Mouse (Mus musculus) liver, postnatal 0 days (tissue): ENCODE measurements around the gene Il18rap. TPM values are rescaled to one million over a fixed set of nuclear protein-coding genes. Genes with fewer than 3 reads are reported as not detected.

Experiments used
- ATAC-seq: fragments of 200-750 bp; cut with Nextera tagmentation; 2 replicates; pipeline ENCODE4 v1.8.0; 2017; ENCODE audit warnings: mild to moderate bottlenecking, moderate library complexity
- DNase-seq: peaks from one replicate; pipeline ENCODE4 v3.0.0-alpha.2; 2016
- H3K27ac ChIP-seq: fragments of 300-500 bp; sonication (generic); 2 replicates; pipeline ENCODE4 v1.5.1; 2014; ENCODE audit warnings: antibody characterized with exemption, moderate library complexity, mild to moderate bottlenecking, low read depth
- H3K27me3 ChIP-seq: fragments of 300-500 bp; sonication (generic); 2 replicates; pipeline ENCODE4 v1.6.1; 2014; ENCODE audit warnings: low read length, control low read depth, mixed read lengths; ENCODE audit not compliant: insufficient read depth
- H3K36me3 ChIP-seq: fragments of 300-500 bp; sonication (generic); replicated peaks from 2 replicates; pipeline ENCODE4 v1.6.1; 2014; ENCODE audit warnings: mild to moderate bottlenecking, control low read depth, low read length, moderate library complexity, mixed read lengths; ENCODE audit not compliant: insufficient read depth
- H3K4me1 ChIP-seq: fragments of 300-500 bp; sonication (generic); 2 replicates; pipeline ENCODE4 v1.6.1; 2014; ENCODE audit warnings: antibody characterized with exemption, mild to moderate bottlenecking, control low read depth; ENCODE audit not compliant: insufficient read depth
- H3K4me2 ChIP-seq: fragments of 300-500 bp; sonication (generic); 2 replicates; pipeline ENCODE4 v1.6.1; 2014; ENCODE audit warnings: low read depth, mild to moderate bottlenecking, low read length, moderate library complexity, mixed read lengths
- H3K4me3 ChIP-seq: fragments of 300-500 bp; sonication (generic); 2 replicates; pipeline ENCODE4 v1.5.1; 2014; ENCODE audit warnings: low read depth, low read length
- H3K9ac ChIP-seq: fragments of 300-500 bp; sonication (generic); replicated peaks from 2 replicates; pipeline ENCODE4 v1.6.1; 2014; ENCODE audit warnings: mild to moderate bottlenecking, moderate library complexity
- H3K9me3 ChIP-seq: fragments of 300-500 bp; sonication (generic); 2 replicates; pipeline ENCODE4 v1.6.1; 2016; ENCODE audit warnings: mild to moderate bottlenecking, control low read depth, low read length, mixed read lengths
- CTCF ChIP-seq: sonication (generic); IDR thresholded peaks from 2 replicates; pipeline ENCODE4 v1.5.1; 2016; ENCODE audit warnings: antibody characterized with exemption, low read depth
- EP300 ChIP-seq: IDR thresholded peaks from 2 replicates; pipeline ENCODE4 v1.6.1; 2016; ENCODE audit warnings: antibody characterized with exemption, low read depth, mild to moderate bottlenecking
- WGBS: fragments of 180-500 bp; shearing (Covaris S2); extraction: QIAGEN DNeasy Blood & Tissue Kit; methylation state at CpG from one replicate; pipeline ENCODE4 v1.1.7; 2014; ENCODE audit not compliant: insufficient replicate concordance; 5-methylcytosine and 5-hydroxymethylcytosine counted together
- polyA plus RNA-seq: library from polyadenylated mRNA; unstranded; fragments of >200 nt; fragmentation: Nextera tagmentation; extraction: Ambion mirVana; gene quantifications from 2 replicates; pipeline ENCODE4 v1.2.1, GENCODE M21; 2015

Il18rap gene
- polyA plus RNA-seq, 1 experiment from 2014 or later, result 1.7 TPM

DNA sequence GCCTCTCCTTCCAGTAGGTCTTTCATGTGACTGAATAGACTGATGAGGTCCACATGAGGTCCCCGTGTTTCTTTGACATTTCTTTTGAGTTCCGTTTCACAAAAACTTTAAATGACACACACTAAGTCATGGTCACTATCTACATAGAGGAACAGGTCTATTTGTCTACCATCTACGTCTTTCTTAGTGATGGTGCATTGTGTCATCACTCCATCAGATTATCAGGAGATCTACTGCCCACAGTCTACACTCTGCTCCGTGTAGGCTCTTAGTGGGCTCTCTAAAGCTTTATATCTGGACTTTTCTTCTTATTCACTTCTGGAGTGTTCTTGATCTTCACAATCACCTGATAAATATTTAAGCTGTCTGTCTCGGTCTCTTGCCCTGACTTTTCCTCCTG lies 14.1 kb downstream of the Il18rap start:
- TF ChIP-seq CTCF (no peak), EP300 (no peak)
- 78% methylated on average over 5 of the region's 5 CpGs for WGBS
- Histone ChIP-seq H3K27ac (no peak overlapping the region), H3K9ac (no peak overlapping the region), H3K36me3 (no peaks in the 10 kb centered on the region), H3K4me3 (no peak overlapping the region), H3K4me2 (no peak overlapping the region), H3K4me1 (no peaks in the 10 kb centered on the region), H3K9me3 (no peaks in the 10 kb centered on the region), H3K27me3 (no peaks in the 10 kb centered on the region)
- DNase-seq, result no peak
- ATAC-seq, result no peak

DNA sequence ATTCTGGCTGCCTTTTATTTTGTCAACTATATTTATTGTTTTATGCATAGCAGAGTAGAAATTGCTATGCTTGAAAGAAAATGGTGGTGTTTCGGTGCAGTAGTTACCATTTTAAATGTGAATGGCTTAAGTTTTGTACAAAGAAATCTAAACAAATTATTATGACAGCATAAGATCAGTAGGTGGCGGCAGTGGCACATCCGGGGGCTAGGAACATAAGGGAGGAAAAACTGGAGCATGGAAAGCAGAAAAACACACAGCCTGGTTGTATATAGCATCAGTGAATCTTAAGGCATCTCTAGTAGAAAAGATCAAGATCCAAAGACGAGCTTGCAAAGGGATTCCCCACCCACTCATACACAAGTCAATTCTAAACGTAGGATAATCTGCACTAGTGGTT lies 22.4 kb downstream of the Il18rap start:
- no peak overlapping the region for H3K27ac ChIP-seq
- no peak overlapping the region for H3K4me3 ChIP-seq
- DNase-seq (no peak), ATAC-seq (no peak)
- no peaks in the 10 kb centered on the region for H3K4me1 ChIP-seq
- no peaks in the 10 kb centered on the region for H3K36me3 ChIP-seq
- H3K9ac ChIP-seq, result no peak overlapping the region
- WGBS, result 72% methylated on average over 5 of the region's 5 CpGs
- TF ChIP-seq EP300 (no peak), CTCF (no peak; the same call in 1 of the 2 replicates)
- H3K9me3 ChIP-seq, result no peaks in the 10 kb centered on the region
- no peaks in the 10 kb centered on the region for H3K27me3 ChIP-seq
- H3K4me2 ChIP-seq, result no peak overlapping the region

DNA sequence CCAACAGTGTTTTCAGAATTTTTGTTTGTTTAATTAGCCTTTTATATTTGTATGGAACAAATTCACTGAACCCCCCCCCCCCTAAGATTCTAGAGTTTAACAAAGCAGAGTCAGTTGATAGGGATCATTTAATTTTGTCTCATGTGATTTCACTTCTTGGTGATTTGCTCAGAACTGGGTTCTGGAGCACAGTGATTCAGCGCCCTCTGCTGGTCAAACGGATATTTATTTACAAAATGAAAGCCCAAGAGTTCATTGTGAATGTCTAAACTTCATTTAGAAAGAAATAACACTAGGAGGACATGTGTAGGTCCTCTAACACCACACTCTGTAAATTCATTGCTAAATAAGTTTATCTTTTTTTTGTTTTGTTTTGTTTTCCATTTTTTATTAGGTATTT lies 29.5 kb downstream of the Il18rap start:
- H3K27me3 ChIP-seq, result no peaks in the 10 kb centered on the region
- no peak for ATAC-seq
- H3K4me1 ChIP-seq, result no peaks in the 10 kb centered on the region
- no peak overlapping the region for H3K4me3 ChIP-seq
- H3K27ac ChIP-seq, result no peak overlapping the region
- WGBS, result 1% methylated on average over 2 of the region's 2 CpGs
- no peaks in the 10 kb centered on the region for H3K9me3 ChIP-seq
- DNase-seq, result peak; percentile 62
- H3K9ac ChIP-seq, result no peak overlapping the region
- H3K4me2 ChIP-seq, result no peak overlapping the region
- no peaks in the 10 kb centered on the region for H3K36me3 ChIP-seq
- TF ChIP-seq EP300, result no peak
- TF ChIP-seq CTCF, result peak; percentile 79

DNA sequence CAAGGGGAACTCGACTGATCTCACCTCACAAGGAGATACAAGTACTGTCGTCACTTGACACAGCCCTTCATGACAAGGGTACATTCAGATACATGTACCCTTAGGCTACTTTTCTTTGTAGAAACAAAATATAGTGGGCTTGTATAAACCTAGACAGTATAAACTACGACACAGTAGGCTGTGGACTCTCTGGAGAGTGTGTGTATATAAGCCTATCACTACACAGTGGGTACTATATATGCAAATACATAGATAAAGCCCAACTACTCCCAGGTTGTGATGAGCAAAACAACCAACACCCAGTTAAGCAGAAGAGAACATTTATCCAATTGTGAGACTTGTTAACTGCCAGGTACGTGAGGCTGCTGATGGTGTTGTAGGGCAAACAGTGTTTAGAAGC lies 31.5 kb downstream of the Il18rap start:
- Histone ChIP-seq H3K9me3 (no peaks in the 10 kb centered on the region), H3K36me3 (no peaks in the 10 kb centered on the region), H3K4me2 (no peak overlapping the region), H3K4me3 (no peak overlapping the region), H3K27ac (no peak overlapping the region), H3K4me1 (no peaks in the 10 kb centered on the region), H3K27me3 (no peaks in the 10 kb centered on the region), H3K9ac (no peak overlapping the region)
- DNase-seq (no peak), ATAC-seq (no peak)
- WGBS, result 61% methylated on average over 4 of the region's 4 CpGs
- TF ChIP-seq CTCF (no peak), EP300 (no peak)

DNA sequence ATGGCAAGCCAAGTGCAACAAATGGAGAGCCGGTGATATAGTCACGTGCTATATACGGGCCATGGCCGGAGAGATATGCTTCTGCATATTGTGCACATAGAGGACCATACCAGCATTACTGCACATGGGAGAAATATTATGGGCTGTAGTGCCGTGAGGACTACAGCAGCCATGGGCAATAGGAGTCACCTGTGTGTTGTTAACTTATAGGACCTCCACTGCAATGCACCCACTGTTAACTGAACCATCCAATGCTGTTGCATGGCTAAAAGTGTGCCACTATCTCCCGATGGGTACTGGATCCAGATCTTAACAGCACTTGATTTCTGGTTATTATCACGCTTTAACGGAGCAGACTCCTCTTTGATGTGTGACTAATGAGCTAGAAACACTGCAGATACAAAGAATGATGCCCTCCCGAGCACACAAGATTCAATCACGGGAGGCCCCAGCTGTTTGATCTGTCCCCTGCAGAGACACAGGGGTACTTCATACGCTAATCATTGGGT lies 32.0 kb downstream of the Il18rap start:
- ATAC-seq, result no peak
- Histone ChIP-seq H3K9ac (no peak overlapping the region), H3K4me2 (no peak overlapping the region), H3K9me3 (no peaks in the 10 kb centered on the region), H3K27ac (no peak overlapping the region), H3K36me3 (no peaks in the 10 kb centered on the region), H3K4me1 (no peaks in the 10 kb centered on the region), H3K27me3 (no peaks in the 10 kb centered on the region), H3K4me3 (no peak overlapping the region)
- TF ChIP-seq EP300, result no peak
- TF ChIP-seq CTCF, result no peak
- DNase-seq, result no peak
- 80% methylated on average over 11 of the region's 11 CpGs for WGBS

DNA sequence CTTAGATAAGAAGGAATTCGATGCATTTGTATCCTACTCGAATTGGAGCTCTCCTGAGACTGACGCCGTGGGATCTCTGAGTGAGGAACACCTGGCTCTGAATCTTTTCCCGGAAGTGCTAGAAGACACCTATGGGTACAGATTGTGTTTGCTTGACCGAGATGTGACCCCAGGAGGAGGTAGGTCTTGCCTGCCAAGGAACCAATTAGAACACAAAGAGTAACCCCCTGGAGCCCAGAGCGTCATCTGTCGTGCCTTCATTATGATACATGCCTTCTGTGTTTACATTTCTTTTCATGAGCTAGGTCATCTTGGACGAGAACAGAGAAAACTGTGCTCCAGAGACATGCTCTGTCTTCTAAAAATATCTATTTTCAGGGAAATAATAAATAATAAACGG lies 32.6 kb downstream of the Il18rap start:
- H3K27me3 ChIP-seq, result no peaks in the 10 kb centered on the region
- DNase-seq (no peak), ATAC-seq (no peak)
- WGBS, result 57% methylated on average over 10 of the region's 10 CpGs
- no peak overlapping the region for H3K4me2 ChIP-seq
- H3K27ac ChIP-seq, result no peak overlapping the region
- no peak overlapping the region for H3K4me3 ChIP-seq
- no peak overlapping the region for H3K9ac ChIP-seq
- H3K4me1 ChIP-seq, result no peaks in the 10 kb centered on the region
- TF ChIP-seq CTCF (no peak), EP300 (no peak)
- no peaks in the 10 kb centered on the region for H3K9me3 ChIP-seq
- no peaks in the 10 kb centered on the region for H3K36me3 ChIP-seq

DNA sequence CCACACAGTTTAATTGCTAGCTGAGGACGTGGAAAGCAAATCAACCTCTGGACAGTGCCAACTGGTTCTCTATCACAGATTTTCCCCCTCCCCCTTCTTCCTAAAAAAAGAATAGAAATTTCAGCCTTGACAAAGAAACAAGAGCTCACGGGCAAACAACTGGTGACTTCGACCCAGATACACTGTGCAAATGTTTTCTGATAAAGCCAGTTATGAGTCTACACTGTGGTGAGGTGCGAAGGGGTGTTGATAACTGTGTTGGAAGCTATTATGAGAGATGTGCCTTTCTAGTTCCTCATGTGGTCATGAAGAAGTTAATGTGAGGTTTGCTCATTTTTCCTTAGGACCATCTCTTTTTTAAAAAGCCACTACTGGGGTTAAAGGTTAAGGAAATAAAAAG lies 54.2 kb downstream of the Il18rap start:
- Histone ChIP-seq H3K4me3 (no peak overlapping the region), H3K36me3 (no peaks in the 10 kb centered on the region), H3K4me1 (no peaks in the 10 kb centered on the region), H3K9me3 (no peaks in the 10 kb centered on the region), H3K27ac (no peak overlapping the region), H3K9ac (no peak overlapping the region), H3K27me3 (no peaks in the 10 kb centered on the region), H3K4me2 (no peak overlapping the region)
- TF ChIP-seq CTCF, result no peak
- 51% methylated on average over 4 of the region's 4 CpGs for WGBS
- no peak for ATAC-seq
- no peak for DNase-seq
